10 mouse cellular contexts compared by ENCODE assay signal in the genomic region with DNA sequence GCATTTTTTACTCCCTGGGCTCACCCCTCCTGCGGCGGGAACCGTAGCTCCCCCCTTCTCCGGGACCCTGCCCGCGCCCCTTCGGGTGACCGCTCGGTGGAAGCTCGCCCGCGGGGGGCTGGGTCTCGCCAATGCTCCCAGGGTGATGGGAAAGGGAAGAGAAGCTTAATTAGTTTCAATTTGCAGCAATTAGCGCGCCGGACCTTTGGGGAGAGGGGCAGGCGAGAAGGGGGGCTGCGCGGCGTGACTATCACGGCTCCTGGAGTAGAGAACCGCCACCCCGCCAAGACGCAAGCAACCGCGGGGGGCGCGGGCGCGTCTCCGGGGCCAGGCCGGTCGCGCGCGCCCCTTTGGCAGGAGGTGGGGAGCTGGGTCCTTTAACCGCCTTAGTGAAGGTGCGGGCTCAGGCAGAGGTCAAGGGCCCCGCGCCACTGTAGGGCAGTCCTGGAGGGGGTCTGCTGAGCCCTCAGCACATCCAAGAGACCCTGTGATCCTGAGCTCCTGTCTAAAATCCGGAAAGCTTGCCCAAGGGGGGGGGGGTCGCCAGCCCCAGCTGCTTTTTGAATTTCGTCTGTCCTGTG. TPM values are rescaled to one million over a fixed set of nuclear protein-coding genes. Genes with fewer than 3 reads are reported as not detected.
DNase-seq lines count a peak whose midpoint lies in the region; ATAC-seq and TF ChIP-seq lines count a peak whose summit lies in the region.
"Had no signal": no experiment of that assay in that cellular context is flagged by ENCODE, and none has a peak within 500 bp of the region (broad histone marks: within the 10 kb centered on the region; RNA-seq: fewer than 3 reads in every experiment).

No protein-coding gene starts in this region.

- no peak for TF ChIP-seq CTCF in gastrocnemius, adult 2 months (IDR thresholded peaks at IDR 0.05)
- no peak for TF ChIP-seq CTCF in stomach, postnatal 0 days (IDR thresholded peaks at IDR 0.05; ENCODE audit: low read depth)

- no peak for ATAC-seq in limb, embryonic 14.5 days (ENCODE audit: low FRiP score, low read depth)
- no peak for ATAC-seq in stomach, postnatal 0 days (ENCODE audit: low FRiP score, low TSS enrichment)

- no peaks in the 10 kb centered on the region for H3K9me3 ChIP-seq in limb, embryonic 14.5 days (ENCODE audit: control insufficient read depth, low read length)
- H3K9me3 ChIP-seq in stomach, postnatal 0 days (ENCODE audit: control insufficient read depth, low read length), result no peaks in the 10 kb centered on the region

- no peak for TF ChIP-seq EP300 in stomach, postnatal 0 days (optimal IDR thresholded peaks at IDR 0.05)

- no peak for DNase-seq in gastrocnemius, adult 2 months
- no peak for DNase-seq in gastrocnemius, postnatal 36 days
- peak; percentile 2 for DNase-seq in retina, embryonic 14.5 days (ENCODE audit: low spot score)
- no peak for DNase-seq in retina, postnatal 1 day
- no peak for DNase-seq in limb, embryonic 14.5 days (ENCODE audit: low spot score)
- DNase-seq in stomach, postnatal 0 days (ENCODE audit: low spot score), result no peak
- no peak for DNase-seq in ovary, adult 18-20 months (ENCODE audit: low spot score)
- no peak for DNase-seq in adrenal gland, postnatal 36 days
- DNase-seq: adrenal gland, postnatal 14 days had no signal

- peak overlapping the region; percentile 59 for H3K4me3 ChIP-seq in gastrocnemius, adult 2 months
- H3K4me3 ChIP-seq in limb, embryonic 14.5 days (replicated peaks; ENCODE audit: low read length), result peak overlapping the region; percentile 22
- peak overlapping the region; percentile 25; the same call in 1 of the 2 replicates for H3K4me3 ChIP-seq in stomach, postnatal 0 days (ENCODE audit: low read depth, low read length)
- H3K4me3 ChIP-seq: myocyte had no signal

- H3K9ac ChIP-seq in limb, embryonic 14.5 days (ENCODE audit: low read depth, low read length, severe bottlenecking), result no peak overlapping the region
- no peak overlapping the region for H3K9ac ChIP-seq in stomach, postnatal 0 days (ENCODE audit: low read length)

- no peaks in the 10 kb centered on the region for H3K36me3 ChIP-seq in limb, embryonic 14.5 days (ENCODE audit: control insufficient read depth, insufficient read depth, low read length)
- no peaks in the 10 kb centered on the region for H3K36me3 ChIP-seq in stomach, postnatal 0 days (ENCODE audit: control insufficient read depth, insufficient read depth, low read length)

- intact Hi-C loops in gastrocnemius, adult 2 months (cut with DNase I), result no loop called here
- intact Hi-C loops in gastrocnemius, postnatal 36 days (cut with DNase I), result loop anchor here (10.0 kb wide), 1 partner anchor 336 kb away; a partner anchor contains a TSS

- WGBS in limb, embryonic 14.5 days, result 26% methylated on average over 38 of the region's 43 CpGs
- WGBS in stomach, postnatal 0 days, result 11% methylated on average over 37 of the region's 43 CpGs

- TF ChIP-seq POLR2A in limb, embryonic 14.5 days (IDR thresholded peaks at IDR 0.05; ENCODE audit: borderline replicate concordance, extremely low read depth, insufficient read depth, insufficient read length), result no peak

- no peaks in the 10 kb centered on the region for H3K4me1 ChIP-seq in limb, embryonic 14.5 days (ENCODE audit: control insufficient read depth, insufficient read depth, low read length)
- no peaks in the 10 kb centered on the region for H3K4me1 ChIP-seq in stomach, postnatal 0 days (replicated peaks; ENCODE audit: control insufficient read depth, insufficient read depth)

- H3K27me3 ChIP-seq in limb, embryonic 14.5 days (ENCODE audit: control insufficient read depth, insufficient read depth, low read length), result peaks cover 85% of the 10 kb centered on the region
- 0 out of 2 replicates have a peak, but pooled peaks cover 3% of the 10 kb centered on the region for H3K27me3 ChIP-seq in stomach, postnatal 0 days (ENCODE audit: control insufficient read depth, insufficient read depth, low read length)

- peak overlapping the region; percentile 40 for H3K4me2 ChIP-seq in limb, embryonic 14.5 days (replicated peaks; ENCODE audit: low read depth, low read length, severe bottlenecking)
- H3K4me2 ChIP-seq in stomach, postnatal 0 days (replicated peaks; ENCODE audit: low read depth), result peak overlapping the region; percentile 41

- H3K27ac ChIP-seq in gastrocnemius, adult 2 months, result no peak overlapping the region
- no peak overlapping the region for H3K27ac ChIP-seq in limb, embryonic 14.5 days (replicated peaks; ENCODE audit: low read depth, low read length)
- no peak overlapping the region for H3K27ac ChIP-seq in stomach, postnatal 0 days (replicated peaks)

RNA-seq across cellular contexts. Expression of a gene that starts 12.9 kb away (rescaled TPM):
- total RNA-seq in gastrocnemius, adult 2 months (2021), result under 1 TPM; 0.20 to 0.25 TPM
- total RNA-seq in gastrocnemius, postnatal 36 days (2021), result under 1 TPM; 0.12 to 0.36 TPM
- polyA plus RNA-seq in limb, embryonic 14.5 days (2012; rRNA removed), result 2.0 and 2.3 TPM in 2 replicates
- polyA plus RNA-seq in limb, embryonic 14.5 days (2014; fragmentation: Nextera tagmentation; extraction: Ambion mirVana), result 0.58 and 1.1 TPM in 2 replicates
- polyA plus RNA-seq in stomach, postnatal 0 days (2015; fragmentation: Nextera tagmentation; extraction: Ambion mirVana), result 0.32 and 0.36 TPM in 2 replicates
- under 1 TPM; 0.13 to 0.17 TPM for total RNA-seq in adrenal gland, postnatal 36 days (2021)
